Mouse (Mus musculus): ENCODE results near the gene Sec1.

The Sec1 gene

DNA sequence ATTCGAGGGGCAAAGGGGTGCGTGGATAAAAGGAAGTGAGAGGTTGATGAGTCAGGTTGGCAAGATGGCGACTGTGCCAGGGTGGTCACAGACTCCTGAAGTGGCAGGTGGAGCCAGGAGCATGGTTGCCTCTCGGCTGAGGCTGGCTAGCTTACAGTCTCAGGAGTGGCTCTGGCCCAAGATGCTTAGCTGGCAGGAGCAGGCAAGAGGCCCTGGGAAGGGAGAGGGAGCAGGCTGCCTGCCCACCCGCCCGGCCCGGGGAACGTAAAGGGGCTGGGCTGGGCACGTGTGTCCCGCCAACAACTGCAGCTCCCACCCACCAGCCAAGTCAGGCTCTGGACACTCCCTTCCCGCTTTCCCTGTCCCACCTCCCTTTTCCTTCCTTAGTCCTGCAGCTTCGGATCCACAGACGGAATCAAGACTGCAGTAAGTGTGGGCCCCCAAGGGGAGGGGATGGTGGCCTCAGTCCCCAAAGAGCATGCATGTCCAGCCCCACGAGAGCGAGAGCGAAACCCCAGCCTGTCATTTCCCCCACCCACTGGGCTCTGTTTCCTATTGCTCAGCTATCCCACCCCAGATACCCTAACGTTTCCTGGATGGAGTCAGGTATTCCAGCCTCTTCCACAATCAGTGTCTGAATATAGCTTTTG is 52.7 kb downstream of the Sec1 start:
- DNase-seq (ENCODE audit: low spot score in 2 of 2), result no peak

DNA sequence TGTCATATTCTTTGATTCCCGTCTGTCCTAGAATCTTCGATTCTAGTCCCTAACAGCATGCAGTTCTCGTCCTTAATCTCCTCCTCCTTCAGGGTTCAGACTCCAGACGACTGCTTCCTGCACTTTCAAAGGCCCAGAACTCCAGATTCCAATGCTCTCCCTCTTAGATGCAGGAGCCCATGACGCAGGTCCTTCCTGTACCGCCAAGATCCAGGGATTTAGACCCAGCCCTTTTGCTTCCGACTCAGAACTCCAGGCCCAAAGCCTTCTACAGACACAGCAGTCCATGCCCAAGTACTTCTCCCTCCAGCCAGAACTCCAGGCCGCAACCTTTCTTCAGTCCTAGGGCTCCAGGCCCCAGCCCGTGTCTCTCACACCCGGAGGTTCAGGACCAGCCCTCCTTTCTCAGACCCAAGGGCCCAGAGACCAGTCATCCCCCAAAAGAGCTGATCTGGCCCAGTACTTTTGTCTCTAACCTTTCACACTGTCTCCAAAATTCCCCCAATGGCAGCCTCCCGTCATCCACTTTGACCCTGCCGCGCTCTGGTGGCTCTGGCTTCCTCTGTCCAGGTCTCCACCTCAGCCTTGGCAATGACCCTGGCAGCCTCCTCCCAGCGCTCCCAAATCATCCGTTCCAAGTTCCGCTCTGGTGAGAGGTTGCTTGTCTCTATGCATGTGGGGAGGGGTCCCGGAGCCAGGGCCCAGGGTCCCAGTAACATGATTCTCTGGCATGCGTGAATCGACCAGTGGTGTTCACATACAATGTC is 53.8 kb downstream of the Sec1 start:
- DNase-seq (ENCODE audit: low spot score in 2 of 2), result no peak

DNA sequence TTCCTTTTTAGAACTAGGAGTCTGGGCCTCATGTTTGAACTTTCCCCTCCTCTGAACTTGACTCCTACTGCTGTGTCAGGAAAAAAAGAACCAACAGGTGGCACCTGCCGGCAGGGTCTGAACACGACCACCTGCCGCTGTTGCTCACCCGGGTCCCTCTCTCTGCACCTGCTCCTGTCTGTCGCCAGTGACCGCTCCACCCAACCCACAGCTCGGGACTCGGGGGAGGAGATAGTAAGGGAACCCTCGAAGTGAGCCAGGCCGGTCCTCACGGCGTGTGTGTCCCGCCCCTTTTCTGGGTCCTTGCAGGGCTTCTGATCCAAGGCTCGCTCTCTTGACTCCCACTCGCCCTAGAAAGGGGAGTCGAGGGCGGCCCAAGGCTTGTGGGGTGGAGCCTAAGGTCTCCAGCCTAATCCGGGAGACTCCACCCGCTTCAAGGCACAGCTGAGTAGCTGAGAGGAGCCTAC is 54.6 kb downstream of the Sec1 start, which contains the start of gene Mamstr:
TSS of gene Mamstr (plus strand) at position 417 of the 467 bp plus-strand sequence.
- no peak for DNase-seq (ENCODE audit: low spot score in 2 of 2)

DNA sequence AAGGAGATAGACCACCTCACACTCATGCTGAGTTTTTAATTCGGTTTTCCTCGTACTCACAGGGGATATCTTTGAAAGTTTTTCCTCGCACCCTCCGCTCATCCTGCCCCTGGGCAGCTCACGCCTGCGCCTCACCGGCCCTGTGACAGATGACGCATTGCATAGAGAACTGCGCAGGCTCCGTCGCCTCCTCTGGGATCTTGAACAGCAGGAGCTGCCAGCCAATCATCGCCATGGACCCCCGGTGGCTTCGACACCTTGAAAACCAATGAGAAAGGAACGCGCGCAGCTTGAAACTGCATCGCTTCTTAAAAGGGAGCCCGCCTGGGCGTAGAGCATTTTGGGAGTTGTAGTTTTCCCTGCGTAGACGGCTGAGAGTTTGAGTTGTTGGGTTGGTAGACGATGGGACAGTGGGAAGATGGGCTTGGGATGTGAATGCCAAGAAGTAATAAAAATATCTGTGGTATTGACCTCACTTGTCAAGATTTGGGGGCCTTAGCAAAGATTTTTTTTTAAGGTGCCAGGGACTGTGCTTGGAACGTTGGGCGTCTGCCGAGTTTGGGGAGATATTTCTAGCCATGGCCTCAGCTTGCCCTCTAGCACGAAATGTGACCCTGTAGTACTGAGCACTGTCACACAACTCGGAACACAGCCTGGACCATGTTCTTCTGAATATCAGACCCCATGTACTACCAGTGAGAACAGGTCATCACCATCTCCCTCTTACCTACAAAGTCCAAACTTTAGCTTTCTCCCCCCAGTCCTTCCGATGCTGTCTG is 55.4 kb downstream of the Sec1 start:
- DNase-seq (ENCODE audit: low spot score in 2 of 2), result peak; percentile 79 to 92

DNA sequence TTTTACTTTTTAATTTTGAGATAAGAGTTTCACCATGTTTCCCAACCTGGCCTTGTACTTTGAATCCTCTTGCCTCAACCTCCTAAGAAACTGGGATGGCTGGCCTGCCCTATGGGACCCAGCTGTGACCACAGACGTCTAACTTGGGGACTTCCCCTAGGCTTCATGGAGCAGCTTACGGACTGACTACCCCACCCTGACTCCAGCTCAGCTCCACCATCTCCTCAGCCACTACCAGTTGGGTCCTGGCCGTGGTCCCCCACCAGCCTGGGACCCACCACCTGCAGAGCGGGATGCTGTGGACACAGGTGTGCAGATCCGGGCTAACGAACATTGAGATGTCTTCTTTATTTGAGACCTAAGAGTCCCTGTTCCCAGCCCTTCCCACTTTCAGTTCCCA is 56.5 kb downstream of the Sec1 start:
- DNase-seq (ENCODE audit: low spot score in 2 of 2), result no peak

DNA sequence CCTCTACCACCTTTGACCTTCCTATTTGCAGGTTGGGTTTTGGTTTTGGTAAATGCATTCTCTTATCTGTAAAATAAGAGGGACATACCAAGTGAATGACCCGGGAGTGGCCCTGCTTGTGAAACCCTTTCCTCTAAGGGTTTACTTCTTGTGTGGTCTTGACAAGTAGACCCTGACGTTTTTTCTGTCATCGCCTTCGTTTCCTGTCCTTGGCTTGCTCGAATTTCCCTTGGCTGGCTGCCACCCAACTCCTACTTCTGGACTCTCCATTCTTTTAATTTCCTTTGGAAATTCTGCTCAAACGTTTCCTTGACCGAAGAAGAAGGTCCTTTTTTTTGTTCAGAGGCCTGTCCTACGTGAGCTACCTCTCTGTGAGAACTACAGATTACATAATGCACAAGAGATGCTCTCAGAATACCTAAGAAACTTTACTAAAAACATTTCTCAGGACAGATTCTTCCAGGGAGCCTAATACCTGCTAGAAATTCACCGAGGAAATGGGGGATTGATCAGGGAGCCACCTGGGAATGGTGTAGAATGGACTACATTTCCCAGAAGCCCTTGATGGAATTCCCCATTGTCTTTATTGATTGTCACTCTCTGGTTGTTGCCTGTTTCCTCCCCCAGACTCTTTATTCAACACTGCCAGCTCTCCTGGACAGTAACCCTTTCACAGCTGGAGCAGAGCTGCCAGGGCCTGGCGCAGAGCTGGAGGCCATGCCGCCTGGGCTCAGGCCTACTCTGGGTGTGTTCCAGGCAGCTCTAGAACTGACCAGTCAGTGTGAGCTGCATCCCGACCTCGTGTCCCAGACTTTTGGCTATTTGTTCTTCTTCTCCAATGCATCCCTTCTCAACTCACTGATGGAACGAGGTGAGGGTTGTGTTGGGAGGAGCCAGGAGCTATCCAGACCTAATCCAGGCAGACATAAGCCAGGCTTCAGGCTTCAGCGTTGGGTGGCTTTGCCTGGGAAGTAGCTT is 58.2 kb downstream of the Sec1 start:
- DNase-seq (ENCODE audit: low spot score in 2 of 2), result no peak

DNA sequence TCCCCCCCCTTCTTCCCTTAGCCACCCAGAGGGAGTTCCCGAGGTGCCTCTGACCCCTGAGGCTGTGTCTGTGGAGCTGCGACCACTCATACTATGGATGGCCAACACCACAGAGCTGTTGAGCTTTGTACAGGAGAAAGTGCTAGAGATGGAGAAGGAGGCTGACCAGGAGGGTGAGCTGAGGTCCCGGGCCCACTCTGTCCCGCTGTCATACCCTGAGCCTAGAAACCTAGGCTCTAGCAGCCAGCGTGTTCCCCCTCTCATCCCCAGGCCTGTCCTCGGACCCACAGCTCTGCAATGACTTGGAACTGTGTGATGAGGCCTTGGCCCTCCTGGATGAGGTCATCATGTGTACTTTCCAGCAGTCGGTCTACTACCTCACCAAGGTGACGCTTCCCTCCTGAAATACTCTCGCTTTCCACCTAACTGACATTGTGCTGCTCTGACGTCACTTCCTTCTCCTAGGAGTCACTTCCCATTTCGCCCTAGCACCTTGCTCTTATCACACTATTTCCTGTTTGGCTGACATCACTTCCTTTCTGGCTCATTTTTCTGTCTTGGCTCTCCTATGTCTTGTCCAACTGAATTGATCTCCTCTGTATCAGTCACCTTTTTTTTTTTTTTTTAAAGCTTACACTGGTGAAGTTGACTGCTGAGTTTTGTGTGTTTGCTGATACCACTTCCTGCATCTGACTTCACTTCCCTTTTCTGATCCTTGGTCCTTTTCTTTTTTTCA is 59.1 kb downstream of the Sec1 start:
- DNase-seq (ENCODE audit: low spot score in 2 of 2), result no peak

DNA sequence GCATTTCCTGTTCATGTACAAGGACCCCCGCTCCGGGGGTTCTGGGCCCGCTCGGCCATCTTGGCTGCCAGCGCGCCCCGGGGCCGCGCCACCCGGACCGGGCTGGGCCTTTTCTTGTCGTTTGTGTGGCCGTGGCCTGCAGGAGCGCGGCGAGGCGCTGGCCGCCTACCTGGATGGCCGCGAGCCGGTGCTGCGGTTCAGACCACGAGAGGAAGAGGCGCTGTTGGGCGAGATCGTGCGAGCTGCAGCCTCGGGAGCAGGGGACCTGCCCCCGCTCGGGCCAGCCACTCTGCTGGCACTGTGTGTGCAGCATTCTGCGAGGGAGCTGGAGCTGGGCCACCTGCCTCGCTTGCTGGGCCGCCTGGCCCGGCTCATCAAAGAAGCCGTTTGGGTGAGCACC is 61.7 kb downstream of the Sec1 start:
- DNase-seq (ENCODE audit: low spot score in 2 of 2), result no peak

DNA sequence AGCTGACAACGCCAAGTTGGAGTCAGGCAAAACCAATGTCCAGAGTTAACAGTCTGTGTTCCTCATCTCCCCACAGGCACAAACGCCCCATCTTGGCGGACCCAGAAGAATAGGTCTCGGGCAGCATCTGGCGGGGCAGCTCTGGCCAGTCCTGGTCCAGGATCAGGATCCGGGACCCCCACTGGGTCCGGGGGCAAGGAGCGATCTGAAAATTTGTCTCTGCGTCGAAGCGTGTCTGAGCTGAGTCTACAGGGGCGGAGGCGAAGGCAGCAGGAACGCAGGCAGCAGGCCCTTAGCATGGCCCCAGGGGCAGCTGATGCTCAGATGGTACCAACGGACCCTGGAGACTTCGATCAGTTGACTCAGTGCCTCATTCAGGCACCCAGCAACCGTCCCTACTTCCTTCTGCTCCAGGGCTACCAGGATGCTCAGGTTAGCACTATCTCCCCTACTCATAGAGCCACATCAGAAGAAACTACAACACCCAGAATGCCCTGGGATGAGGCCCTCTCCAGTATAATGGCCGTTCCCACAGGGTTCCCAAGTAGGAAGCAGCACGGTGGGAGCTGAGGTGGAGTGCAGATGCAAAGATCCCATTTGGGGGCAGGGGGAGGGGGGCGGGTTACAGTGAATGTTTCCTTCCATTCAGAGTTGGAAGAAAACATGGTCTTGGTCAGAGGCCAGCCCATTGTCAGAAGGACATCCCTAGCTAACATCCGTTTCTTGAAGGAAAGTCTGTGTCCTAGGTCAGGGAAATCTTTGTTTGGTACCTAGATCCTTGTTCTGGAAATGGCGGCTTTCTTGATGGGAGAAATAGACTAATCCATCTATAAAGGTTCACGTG is 63.9 kb downstream of the Sec1 start:
- no peak for DNase-seq (ENCODE audit: low spot score in 2 of 2)

DNA sequence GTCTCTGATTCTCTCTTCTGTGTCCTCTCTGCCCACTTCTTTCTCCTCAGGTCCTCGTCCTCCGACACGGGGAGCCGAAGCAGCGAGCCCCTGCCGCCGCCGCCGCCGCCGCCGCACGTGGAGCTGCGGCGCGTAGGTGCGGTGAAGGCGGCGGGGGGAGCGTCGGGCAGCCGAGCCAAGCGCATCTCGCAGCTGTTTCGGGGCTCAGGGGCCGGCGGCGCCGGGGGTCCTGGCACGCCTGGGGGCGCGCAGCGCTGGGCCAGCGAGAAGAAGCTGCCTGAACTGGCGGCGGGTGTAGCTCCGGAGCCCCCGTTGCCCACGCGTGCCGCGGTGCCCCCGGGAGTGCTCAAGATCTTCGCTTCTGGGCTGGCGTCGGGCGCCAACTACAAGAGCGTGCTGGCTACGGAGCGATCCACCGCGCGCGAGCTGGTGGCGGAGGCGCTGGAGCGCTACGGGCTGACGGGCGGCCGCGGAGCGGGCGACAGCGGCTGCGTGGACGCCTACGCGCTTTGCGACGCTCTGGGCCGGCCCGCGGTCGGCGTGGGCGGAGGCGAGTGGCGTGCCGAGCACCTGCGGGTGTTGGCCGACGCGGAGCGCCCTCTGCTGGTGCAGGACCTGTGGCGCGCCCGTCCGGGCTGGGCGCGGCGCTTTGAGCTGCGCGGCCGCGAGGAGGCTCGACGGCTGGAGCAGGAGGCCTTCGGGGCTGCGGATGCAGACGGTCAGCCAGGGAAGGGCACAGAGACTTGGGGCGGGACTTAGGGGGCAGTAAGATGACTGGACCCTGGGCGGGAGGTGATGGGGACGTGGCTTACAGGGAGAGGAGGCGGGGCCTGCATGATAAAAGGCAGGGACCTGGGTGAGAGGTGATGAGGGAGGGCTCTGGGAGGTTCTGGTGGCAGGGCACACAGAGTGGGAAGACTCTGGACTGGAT is 65.6 kb downstream of the Sec1 start:
- DNase-seq (ENCODE audit: low spot score in 2 of 2), result peak; percentile 85 to 88
